Mouse (Mus musculus) left cerebral cortex, adult 2 months (tissue): ENCODE results near the gene Spon2. TPM values are rescaled to one million over a fixed set of nuclear protein-coding genes. Genes with fewer than 3 reads are reported as not detected.
A peak's percentile ranks its signal among the peaks of the same experiment; 100 is the strongest.

Experiments used
- DNase-seq, 2 experiments: peaks; one replicate each; pipeline ENCODE4 v3.0.0; 2021 to 2022; ENCODE audit warnings: low spot score in 2 of 2, mixed read lengths in 1 of 2; ENCODE audit errors: extremely low spot score in 1 of 2
- H3K27ac ChIP-seq: fragments of 200-600 bp; 2 replicates; pipeline ENCODE4 v1.8.1; 2022
- H3K4me3 ChIP-seq: fragments of 200-600 bp; 2 replicates; pipeline ENCODE4 v1.8.1; 2022
- CTCF ChIP-seq: fragments of 200-600 bp; IDR thresholded peaks from 2 replicates; pipeline ENCODE4 v1.8.1; 2022; ENCODE audit warnings: antibody characterized with exemption, mild to moderate bottlenecking, moderate library complexity
- intact Hi-C: fragments of 180-260 bp; cut with DNase I; formaldehyde crosslinking; loops from one replicate; pipeline ENCODE4 v1.15.1; 2025
- total RNA-seq, 2 experiments: library from RNA; stranded (reverse); gene quantifications; 2 replicates each; pipeline ENCODE4 v1.2.3; 2021

Gene Spon2
- total RNA-seq, 2 experiments from 2014 or later: 0.56 TPM; not detected in 1

DNA sequence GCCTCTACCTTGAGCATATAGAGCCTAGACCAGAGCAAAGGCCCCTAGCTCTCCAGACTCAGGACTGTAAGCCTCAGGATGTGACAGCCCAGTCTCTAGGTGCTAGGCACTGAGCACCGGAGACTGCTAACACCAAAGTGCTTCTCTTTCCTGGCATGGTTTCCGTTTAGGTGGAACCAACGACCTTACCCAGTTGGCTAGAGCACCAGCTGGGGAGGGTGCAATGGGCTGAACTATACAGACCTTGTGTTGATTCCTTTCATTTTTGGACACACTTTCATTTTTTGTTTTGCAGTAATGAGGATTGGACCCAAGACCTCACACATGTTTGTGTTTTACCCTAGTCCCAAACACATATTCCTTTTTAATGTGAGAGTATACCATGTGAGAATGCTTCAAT, 7.7 kb downstream of the Spon2 start:
- intact Hi-C loops: no loop called here
- H3K27ac ChIP-seq: no peak overlapping the region
- no peak for TF ChIP-seq CTCF
- H3K4me3 ChIP-seq: no peak overlapping the region
- no peak for DNase-seq

DNA sequence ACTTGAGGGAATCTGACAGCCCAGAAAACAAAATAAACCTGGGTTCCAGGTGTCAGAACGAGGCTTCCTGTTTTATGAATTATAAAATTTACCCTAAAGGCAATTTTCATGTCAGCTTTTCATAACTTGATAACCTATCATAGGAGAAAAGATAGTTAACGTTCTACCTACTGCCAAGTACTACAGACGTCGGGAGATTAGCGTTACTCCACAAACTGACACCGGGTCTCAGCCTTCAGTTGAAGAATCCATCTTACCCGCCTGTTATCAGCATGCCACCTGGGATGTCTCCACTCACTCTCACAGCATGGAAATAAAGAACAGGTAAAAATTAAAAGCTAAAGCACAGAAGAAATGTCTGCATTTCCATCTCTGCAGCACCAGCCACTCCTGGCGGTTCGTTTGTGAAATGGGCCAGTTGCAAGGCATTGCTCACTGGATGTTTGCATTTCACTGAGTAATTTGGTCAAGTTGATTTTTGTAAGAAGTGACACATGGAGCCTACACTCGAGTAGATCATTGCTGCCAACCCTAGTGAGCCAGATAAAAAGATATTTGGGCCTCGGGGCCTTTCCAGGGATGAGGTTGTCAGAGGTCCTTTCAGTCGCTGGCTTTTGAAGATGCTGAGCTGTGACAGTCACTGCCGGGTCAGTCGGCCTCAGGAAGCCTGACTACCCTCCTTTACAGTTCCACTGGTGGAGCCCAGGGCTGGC, 9.6 kb downstream of the Spon2 start:
- H3K27ac ChIP-seq: no peak overlapping the region
- TF ChIP-seq CTCF: no peak
- intact Hi-C loops: no loop called here
- no peak overlapping the region for H3K4me3 ChIP-seq
- DNase-seq: no peak

DNA sequence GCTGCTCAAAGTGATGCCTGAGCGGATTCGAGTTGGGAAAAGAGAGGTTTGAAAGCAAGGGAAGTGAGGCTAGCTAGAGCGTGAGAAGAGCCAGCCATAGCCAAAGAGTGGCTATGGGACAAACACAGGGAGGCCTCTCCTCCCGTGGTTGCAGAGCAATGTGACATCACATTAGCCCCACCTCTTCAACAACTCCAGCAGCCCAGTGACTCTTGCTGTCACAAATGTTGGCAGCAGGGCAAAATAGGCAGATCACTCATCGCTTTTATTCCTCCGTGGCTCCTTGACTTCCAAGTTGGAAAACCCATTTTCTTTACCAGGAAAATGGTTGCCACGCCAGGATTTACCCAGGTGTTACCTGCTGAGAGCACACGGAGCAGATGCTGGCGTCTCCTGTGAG, 11.1 kb downstream of the Spon2 start:
- no peak for DNase-seq
- intact Hi-C loops: no loop called here
- no peak for TF ChIP-seq CTCF
- Histone ChIP-seq H3K27ac (no peak overlapping the region), H3K4me3 (no peak overlapping the region)

DNA sequence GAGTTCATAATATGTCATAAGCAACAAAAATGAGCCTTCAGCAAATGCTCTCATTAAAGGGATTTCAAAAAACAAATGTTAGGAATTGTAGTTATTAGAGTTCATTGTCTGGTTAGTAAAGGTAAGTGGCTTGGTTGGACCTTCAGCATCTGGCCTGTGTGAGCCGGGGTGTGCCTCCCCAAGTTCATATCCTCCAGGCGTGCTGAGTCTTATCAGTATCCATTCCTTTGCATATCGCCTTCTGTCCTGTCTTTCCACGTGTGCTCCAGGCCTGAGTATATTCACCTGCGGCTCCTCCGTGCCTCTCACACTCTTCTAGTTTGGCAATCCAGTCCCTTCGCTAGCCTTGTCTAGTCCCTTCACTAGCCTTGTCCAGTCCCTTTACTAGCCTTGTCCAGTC, 11.9 kb downstream of the Spon2 start:
- intact Hi-C loops: no loop called here
- no peak for TF ChIP-seq CTCF
- Histone ChIP-seq H3K4me3 (no peak overlapping the region), H3K27ac (no peak overlapping the region)
- no peak for DNase-seq

DNA sequence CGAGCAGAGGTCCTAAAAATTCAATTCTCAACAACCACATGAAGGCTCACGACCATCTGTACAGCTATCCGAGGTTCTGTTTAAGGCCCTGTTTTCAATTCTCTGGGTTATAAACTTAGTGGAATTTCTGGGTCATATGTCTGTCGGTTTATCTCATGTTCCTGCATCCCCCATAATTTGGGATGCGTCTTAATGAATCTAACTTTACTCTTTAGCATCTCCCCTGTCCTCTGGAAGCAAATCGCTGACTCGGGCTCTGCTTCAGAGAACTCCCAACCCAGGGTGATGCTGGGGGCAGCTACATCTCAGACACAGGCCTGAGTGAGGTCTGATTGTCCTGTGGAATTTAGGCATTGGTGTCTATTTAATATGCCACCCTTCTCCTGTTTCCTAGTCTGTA, 14.0 kb downstream of the Spon2 start:
- intact Hi-C loops: no loop called here

DNA sequence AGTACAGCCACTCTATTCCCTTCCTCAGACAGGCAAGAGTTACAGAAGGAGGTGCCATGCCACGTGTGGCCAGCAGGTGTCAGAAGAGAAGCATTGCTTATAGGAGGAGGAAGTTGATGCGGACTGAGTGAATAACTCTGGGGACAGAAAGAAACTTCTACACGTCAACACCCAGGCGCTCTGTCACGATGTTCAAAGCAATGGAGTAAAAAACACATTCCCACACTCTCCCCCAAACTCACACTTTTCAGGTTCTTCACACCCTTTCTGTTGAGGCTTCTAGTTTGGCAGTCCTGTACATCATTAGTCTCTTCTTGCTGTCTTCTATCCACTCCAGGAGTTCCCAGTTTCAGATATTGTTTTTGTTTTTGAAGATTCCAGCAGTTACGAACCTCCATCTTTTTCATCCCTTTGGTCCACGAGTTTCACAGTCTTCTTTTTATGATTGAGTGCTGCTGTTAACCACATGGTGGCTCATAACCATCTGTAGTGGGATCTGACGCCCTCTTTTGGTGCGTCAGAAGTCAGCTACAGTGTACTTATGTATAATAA, 14.5 kb downstream of the Spon2 start:
- Histone ChIP-seq H3K4me3 (no peak overlapping the region), H3K27ac (no peak overlapping the region)
- TF ChIP-seq CTCF: peak; percentile 89
- peak; percentile 76 to 77 for DNase-seq
- intact Hi-C loops: loop anchor here (1.0 to 2.0 kb wide), 3 partner anchors 44 to 167 kb away; no protein-coding TSS in a partner anchor

More for the DNA sequence above, 14.0 kb downstream of the Spon2 start:
- TF ChIP-seq CTCF: no peak
- H3K4me3 ChIP-seq: no peak overlapping the region
- no peak for DNase-seq
- H3K27ac ChIP-seq: no peak overlapping the region

DNA sequence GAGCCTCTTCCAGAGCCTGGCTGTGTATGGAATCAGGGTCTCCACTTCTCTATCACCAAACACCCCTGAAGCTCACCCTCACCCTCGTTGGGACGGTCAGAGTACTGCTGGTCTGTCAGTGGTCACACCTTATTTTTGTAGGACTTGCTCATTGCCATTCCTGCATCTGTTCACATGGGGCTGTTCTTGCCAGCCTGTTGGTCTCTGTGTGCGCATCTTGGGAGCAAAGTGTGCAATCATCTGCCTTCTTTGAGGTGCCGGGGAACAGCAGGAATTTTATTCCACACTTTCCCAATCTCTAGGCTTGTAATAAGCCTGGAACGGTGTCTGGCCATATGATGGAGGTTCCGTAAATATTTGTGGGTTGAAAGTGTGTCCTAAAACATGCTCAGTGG, 15.1 kb downstream of the Spon2 start:
- intact Hi-C loops: loop anchor here (1.0 to 2.0 kb wide), 3 partner anchors 44 to 168 kb away; no protein-coding TSS in a partner anchor
- Histone ChIP-seq H3K27ac (no peak overlapping the region), H3K4me3 (no peak overlapping the region)
- TF ChIP-seq CTCF: no peak
- DNase-seq: no peak

DNA sequence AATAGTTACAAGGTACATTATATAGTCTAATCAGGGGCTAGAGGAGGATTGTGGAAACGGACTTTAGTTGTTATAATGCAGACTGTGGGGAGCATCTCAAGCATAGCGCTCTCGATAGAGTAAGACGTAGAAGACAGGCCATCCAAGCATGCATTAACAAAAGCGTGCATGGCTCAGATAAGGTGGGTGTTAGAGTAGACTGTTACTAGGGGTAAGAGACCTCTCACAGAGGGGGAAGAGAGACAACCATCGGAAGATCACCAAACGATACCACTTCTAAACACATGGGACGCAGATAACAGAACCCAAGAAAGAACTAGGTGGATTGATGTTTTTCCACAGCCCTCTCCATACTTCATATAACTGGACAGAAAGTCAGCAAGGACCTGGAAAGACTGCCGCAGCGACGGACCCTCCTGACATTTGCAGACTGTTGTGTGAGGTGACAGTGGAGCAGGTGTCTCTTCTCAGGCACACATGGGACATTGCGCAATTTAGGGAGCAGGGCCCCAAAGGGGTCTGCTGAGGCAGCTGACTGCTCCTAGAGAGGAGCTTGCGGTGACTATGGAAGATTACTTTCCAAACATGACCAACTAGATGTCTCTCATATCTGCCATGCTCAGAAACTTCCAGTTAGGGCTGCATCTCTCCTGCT, 15.6 kb downstream of the Spon2 start:
- TF ChIP-seq CTCF: no peak
- intact Hi-C loops: loop anchor here (1.0 to 2.0 kb wide), 3 partner anchors 45 to 168 kb away; no protein-coding TSS in a partner anchor
- Histone ChIP-seq H3K27ac (no peak overlapping the region), H3K4me3 (no peak overlapping the region)
- DNase-seq: no peak

DNA sequence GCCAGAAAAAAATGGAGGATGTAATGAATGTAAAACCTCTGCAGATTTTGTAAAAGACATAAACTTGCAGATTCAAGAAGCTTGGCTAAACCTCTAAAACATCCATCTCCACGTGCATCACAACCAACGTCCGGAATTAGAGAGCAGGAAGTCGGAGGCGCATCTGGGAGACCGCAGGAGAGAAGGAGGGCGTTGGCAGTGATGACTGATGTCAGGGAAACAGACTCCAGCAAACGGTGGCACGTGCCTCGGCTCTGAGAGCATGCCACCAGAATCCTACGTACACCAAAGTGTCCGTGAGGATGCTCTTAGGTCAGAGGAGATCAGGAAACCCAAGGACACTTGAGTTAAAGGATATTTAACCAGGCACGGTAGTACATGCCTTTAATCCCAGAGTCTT, 16.6 kb downstream of the Spon2 start:
- DNase-seq: no peak
- intact Hi-C loops: loop anchor here (2.0 kb wide), 1 partner anchor 169 kb away; no protein-coding TSS in a partner anchor
- no peak for TF ChIP-seq CTCF
- Histone ChIP-seq H3K27ac (no peak overlapping the region), H3K4me3 (no peak overlapping the region)

DNA sequence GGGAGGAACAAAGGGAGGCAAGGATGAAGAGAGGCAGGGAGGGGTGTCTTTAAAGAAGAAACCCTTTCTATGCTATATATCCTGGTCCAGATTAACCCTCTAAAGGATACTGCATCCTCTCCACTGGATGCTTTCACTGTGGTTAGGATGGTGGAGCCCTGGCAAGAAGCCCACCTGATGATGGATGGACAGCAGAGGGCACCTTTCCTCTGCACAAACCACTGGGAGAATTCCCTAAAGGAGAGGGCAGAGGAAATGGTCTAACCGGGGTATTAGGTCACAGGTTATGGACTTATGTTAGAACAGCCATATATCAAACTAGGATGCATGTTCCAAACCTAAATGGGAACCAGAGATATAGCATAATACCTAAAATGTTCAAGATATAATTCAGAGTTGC, 18.2 kb downstream of the Spon2 start:
- intact Hi-C loops: no loop called here
- H3K27ac ChIP-seq: no peak overlapping the region

DNA sequence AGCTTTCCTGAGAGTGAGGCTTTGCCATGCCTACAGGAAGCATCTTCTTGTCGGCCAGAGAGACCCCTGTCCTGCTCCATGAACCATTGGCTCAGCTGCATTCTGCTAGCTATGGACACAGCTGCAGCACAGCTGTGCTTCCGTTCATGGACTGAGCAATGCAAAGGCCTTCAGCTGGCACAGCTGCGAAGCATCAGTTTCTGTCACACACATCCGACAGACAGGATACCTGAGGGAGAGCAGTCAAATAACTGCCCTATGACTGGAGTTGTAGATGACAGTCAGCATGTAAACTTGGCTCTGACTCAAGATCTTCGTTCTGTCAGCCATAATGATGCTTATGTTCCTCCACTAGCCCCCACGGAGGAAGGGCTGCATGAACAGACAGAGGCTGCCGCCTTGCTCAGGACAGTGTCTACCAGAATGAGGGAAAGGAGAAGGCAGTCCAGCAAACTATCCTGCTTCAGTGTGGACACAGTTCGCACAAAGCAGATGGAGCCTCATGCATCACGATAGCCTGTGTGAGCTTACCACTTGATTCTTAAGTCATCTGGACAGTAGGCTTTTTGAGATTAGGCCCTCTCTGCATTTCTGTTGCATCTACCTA, 22.9 kb downstream of the Spon2 start:
- no peak overlapping the region for H3K4me3 ChIP-seq
- intact Hi-C loops: no loop called here
- no peak overlapping the region for H3K27ac ChIP-seq
- no peak for DNase-seq
- TF ChIP-seq CTCF: no peak

More for the DNA sequence above, 18.2 kb downstream of the Spon2 start:
- TF ChIP-seq CTCF: no peak
- DNase-seq: no peak
- H3K4me3 ChIP-seq: no peak overlapping the region

DNA sequence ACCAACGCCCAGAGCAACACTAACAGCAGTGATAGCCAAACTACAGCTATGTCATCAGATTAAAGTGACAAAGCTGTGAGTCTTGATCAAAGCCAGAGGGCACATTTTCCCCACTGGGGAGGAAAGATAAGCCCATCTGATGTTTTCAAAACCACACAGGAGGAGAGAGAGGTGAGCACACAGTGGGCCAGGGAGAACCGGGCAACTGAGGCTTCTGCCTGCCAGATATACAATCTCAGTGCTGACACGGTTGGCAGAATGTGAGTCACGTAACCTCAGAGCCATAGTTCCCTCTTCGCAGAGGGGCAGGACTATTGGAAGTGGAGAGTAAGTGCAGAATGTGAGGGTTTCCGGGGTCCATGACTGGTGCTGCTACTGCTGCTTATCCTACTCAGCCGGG, 24.7 kb downstream of the Spon2 start:
- Histone ChIP-seq H3K4me3 (no peak overlapping the region), H3K27ac (no peak overlapping the region)
- intact Hi-C loops: no loop called here
- no peak for DNase-seq
- no peak for TF ChIP-seq CTCF

Other genes with a start within 250 kb of the Spon2 start
- 1,000 to 10,000 TPM; 1,061 to 1,220 TPM for gene Ywhah, start 199.6 kb downstream of the Spon2 start, total RNA-seq
- not detected for gene Slc5a1, start 114.2 kb downstream of the Spon2 start, total RNA-seq
- 100 to 1,000 TPM; 315 to 319 TPM for gene Ctbp1, start 56.5 kb upstream of the Spon2 start, total RNA-seq
- gene Maea, start 117.1 kb upstream of the Spon2 start, total RNA-seq: 10 to 100 TPM; 98.7 to 99.4 TPM
- 1 to 10 TPM; 5.3 to 7.3 TPM for gene Uvssa, start 160.1 kb upstream of the Spon2 start, total RNA-seq
- gene Nkx1-1, start 215.5 kb upstream of the Spon2 start, total RNA-seq: not detected